Mouse (Mus musculus) NIH3T3 (cell line): ENCODE measurements around the gene Trim9.

Experiments
- DNase-seq: peaks from one replicate; pipeline ENCODE4 v3.0.0-alpha.2; 2012; ENCODE audit warnings: low read depth

Trim9 gene

GRCm38 (mm10) chr12:70325826-70326225 lies 21.6 kb downstream of the Trim9 start:
- DNase-seq = no peak

- DNase-seq = no peak
Observed at GRCm38 (mm10) chr12:70322790-70323189, 24.6 kb downstream of the Trim9 start.

GRCm38 (mm10) chr12:70316147-70316546 lies 31.3 kb downstream of the Trim9 start:
- DNase-seq = no peak

- DNase-seq = no peak
Observed at GRCm38 (mm10) chr12:70307881-70308280, 39.5 kb downstream of the Trim9 start.

GRCm38 (mm10) chr12:70307062-70307461 lies 40.4 kb downstream of the Trim9 start:
- DNase-seq = no peak

GRCm38 (mm10) chr12:70304014-70304413 lies 43.4 kb downstream of the Trim9 start:
- DNase-seq = no peak

GRCm38 (mm10) chr12:70303525-70303924 lies 43.9 kb downstream of the Trim9 start:
- no peak for DNase-seq

- no peak for DNase-seq
Observed at GRCm38 (mm10) chr12:70302022-70302720, 45.2 kb downstream of the Trim9 start.

- no peak for DNase-seq
Observed at GRCm38 (mm10) chr12:70293927-70294684, 53.3 kb downstream of the Trim9 start.

GRCm38 (mm10) chr12:70293165-70293926 lies 54.1 kb downstream of the Trim9 start:
- no peak for DNase-seq

GRCm38 (mm10) chr12:70285521-70285920 lies 61.9 kb downstream of the Trim9 start:
- DNase-seq = peak; percentile 4

GRCm38 (mm10) chr12:70284979-70285378 lies 62.4 kb downstream of the Trim9 start:
- no peak for DNase-seq

- DNase-seq = no peak
Observed at GRCm38 (mm10) chr12:70283116-70283731, 64.2 kb downstream of the Trim9 start.

- DNase-seq = no peak
Observed at GRCm38 (mm10) chr12:70280930-70281329, 66.5 kb downstream of the Trim9 start.

GRCm38 (mm10) chr12:70280381-70280780 lies 67.0 kb downstream of the Trim9 start:
- DNase-seq = no peak

GRCm38 (mm10) chr12:70277071-70277939 lies 70.1 kb downstream of the Trim9 start:
- DNase-seq = no peak

GRCm38 (mm10) chr12:70269724-70270123 lies 77.7 kb downstream of the Trim9 start:
- no peak for DNase-seq

GRCm38 (mm10) chr12:70267314-70267713 lies 80.1 kb downstream of the Trim9 start:
- no peak for DNase-seq

GRCm38 (mm10) chr12:70266494-70266931 lies 80.9 kb downstream of the Trim9 start:
- DNase-seq = no peak

GRCm38 (mm10) chr12:70263721-70264120 lies 83.7 kb downstream of the Trim9 start:
- DNase-seq = peak; percentile 24

GRCm38 (mm10) chr12:70262271-70262953 lies 85.0 kb downstream of the Trim9 start:
- DNase-seq = no peak
